Mouse (Mus musculus) thymus, adult 18-20 months (tissue): ENCODE measurements around the gene Thsd4.

Source experiments
- DNase-seq, 2 experiments: peaks; one replicate each; pipeline ENCODE4 v3.0.0; 2022; ENCODE audit warnings: mixed read lengths in 2 of 2

Thsd4 gene

GRCm38 (mm10) chr9:60053117-60053516 lies 468.7 kb downstream of the Thsd4 start:
- DNase-seq: no peak

- no peak for DNase-seq
Measured at GRCm38 (mm10) chr9:60052415-60052814, 469.4 kb downstream of the Thsd4 start.

GRCm38 (mm10) chr9:60043175-60043574 lies 478.7 kb downstream of the Thsd4 start:
- DNase-seq: no peak

- DNase-seq: no peak
Measured at GRCm38 (mm10) chr9:60034883-60035282, 487.0 kb downstream of the Thsd4 start.

- DNase-seq: no peak
Measured at GRCm38 (mm10) chr9:60027234-60027633, 494.6 kb downstream of the Thsd4 start.

GRCm38 (mm10) chr9:60026795-60027194 lies 495.1 kb downstream of the Thsd4 start:
- no peak for DNase-seq

- no peak for DNase-seq
Measured at GRCm38 (mm10) chr9:60025919-60026318, 495.9 kb downstream of the Thsd4 start.

- no peak for DNase-seq
Measured at GRCm38 (mm10) chr9:60024971-60025370, 496.9 kb downstream of the Thsd4 start.

GRCm38 (mm10) chr9:60024545-60024944 lies 497.3 kb downstream of the Thsd4 start:
- DNase-seq: no peak

- no peak for DNase-seq
Measured at GRCm38 (mm10) chr9:60022331-60022730, 499.5 kb downstream of the Thsd4 start.

- DNase-seq: no peak
Measured at GRCm38 (mm10) chr9:60020444-60020843, 501.4 kb downstream of the Thsd4 start.

- DNase-seq: no peak
Measured at GRCm38 (mm10) chr9:60010285-60010684, 511.6 kb downstream of the Thsd4 start.

GRCm38 (mm10) chr9:60008936-60009335 lies 512.9 kb downstream of the Thsd4 start:
- DNase-seq: no peak

- no peak for DNase-seq
Measured at GRCm38 (mm10) chr9:60002323-60002722, 519.5 kb downstream of the Thsd4 start.

- no peak for DNase-seq
Measured at GRCm38 (mm10) chr9:60001444-60001843, 520.4 kb downstream of the Thsd4 start.

GRCm38 (mm10) chr9:59997725-59998124 lies 524.1 kb downstream of the Thsd4 start:
- DNase-seq: no peak

- DNase-seq: no peak
Measured at GRCm38 (mm10) chr9:59991407-59991806, 530.4 kb downstream of the Thsd4 start.

- DNase-seq: peak in 1 of 2 experiments; percentile 13
Measured at GRCm38 (mm10) chr9:59989864-59990263, 532.0 kb downstream of the Thsd4 start.

GRCm38 (mm10) chr9:59985900-59986572 lies 535.8 kb downstream of the Thsd4 start:
- DNase-seq: no peak

GRCm38 (mm10) chr9:59981116-59981515 lies 540.7 kb downstream of the Thsd4 start:
- DNase-seq: no peak

- DNase-seq: no peak
Measured at GRCm38 (mm10) chr9:59971263-59971662, 550.6 kb downstream of the Thsd4 start.

GRCm38 (mm10) chr9:59969383-59969782 lies 552.5 kb downstream of the Thsd4 start:
- no peak for DNase-seq

- DNase-seq: no peak
Measured at GRCm38 (mm10) chr9:59965046-59965445, 556.8 kb downstream of the Thsd4 start.

GRCm38 (mm10) chr9:59964367-59964766 lies 557.5 kb downstream of the Thsd4 start:
- no peak for DNase-seq
